Mouse (Mus musculus) T-helper 17 cell (primary cell): ENCODE measurements around the gene Traf2.

Experiments
- in situ Hi-C, 2 experiments: fragments of 300-600 bp; cut with MboI, MseI; formaldehyde crosslinking; loops; 1 replicate in 1 of 2; 2 replicates in 1 of 2; pipeline ENCODE4 v1.15.1; 2025; ENCODE audit warnings: high pct_unique_total_duplicates in 2 of 2

Traf2 gene

GRCm38 (mm10) chr2:25549021-25549991 lies 2.6 kb upstream of the Traf2 start:
- in situ Hi-C loops = loop anchor here in 1 of 2 experiments (5.0 kb wide), 1 partner anchor 87 kb away; the partner anchor contains the start of gene Paxx

DNA sequence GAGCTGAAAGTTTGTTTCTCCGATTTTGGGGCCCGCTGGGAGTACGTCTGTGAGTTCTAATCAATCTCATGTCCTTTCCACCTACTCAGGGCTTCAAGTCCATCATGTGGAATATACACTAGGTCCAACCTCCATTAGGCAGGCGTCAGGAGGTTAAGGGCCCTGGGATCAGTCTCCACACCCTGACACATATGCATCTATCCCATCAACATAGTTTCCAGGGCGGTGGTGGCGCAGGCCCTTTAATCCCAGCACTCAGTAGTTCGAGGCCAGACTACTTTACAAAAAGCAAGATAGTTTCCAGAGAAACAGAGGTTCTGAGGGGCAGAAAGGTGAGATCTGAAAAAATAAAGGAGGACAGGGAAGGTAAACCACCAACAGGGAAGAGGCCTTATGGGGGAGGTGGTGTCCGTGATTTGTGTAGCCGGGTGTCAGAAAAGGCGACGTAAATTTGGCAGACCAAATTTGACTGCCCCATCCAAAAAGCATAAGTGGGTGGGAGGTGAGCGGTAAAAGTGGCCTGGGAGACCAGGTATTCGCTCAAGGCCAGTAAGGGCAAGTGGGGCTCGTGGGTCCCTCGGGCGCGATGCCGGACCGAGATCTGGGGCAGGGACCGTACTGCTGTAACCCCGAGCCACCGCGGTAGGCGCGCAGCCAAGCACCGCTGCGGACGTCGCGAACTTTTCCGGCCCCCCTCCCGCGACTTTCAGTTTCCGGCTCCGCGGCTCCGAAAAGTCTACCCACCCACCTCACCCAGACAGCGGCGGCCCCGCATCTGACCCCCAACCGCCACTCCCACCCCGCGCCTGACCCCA lies 537 bp downstream of the Traf2 start:
- in situ Hi-C loops = loop anchor here in 1 of 2 experiments (5.0 kb wide), 1 partner anchor 84 kb away; the partner anchor contains the start of gene Paxx

DNA sequence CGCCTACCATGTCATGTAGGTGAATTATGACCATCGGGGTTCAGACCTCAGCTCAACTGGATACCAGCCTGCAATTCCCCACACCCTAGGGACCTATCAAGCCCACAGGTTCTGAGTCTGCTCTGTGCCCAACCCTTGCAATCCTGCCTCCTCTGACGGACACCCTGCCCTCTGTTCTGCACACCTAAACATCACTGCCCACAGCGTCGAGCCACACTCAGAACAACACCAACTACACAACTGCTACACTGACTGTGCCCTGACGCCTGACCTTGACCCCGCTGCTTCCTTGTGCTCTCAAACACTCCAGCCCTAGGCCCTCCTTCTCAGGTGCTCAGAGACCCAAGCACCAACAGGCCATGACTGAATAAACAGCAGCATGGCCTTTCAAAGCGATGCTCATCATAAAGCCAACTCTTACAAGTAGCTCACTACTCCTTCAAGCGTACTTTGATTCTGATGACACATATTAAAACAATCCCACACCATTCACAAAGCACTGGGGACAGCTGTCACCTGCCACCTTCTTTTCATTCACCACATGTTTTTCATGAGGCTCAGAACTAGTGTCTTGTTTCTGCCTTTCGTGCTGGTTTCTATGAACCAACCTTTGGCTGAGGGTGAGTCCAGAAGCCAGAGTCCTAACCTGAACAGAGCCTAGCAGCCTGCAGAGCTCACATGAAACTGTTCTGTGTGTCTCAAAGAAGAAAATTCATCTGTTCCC lies 4.9 kb downstream of the Traf2 start:
- in situ Hi-C loops = no loop called here

DNA sequence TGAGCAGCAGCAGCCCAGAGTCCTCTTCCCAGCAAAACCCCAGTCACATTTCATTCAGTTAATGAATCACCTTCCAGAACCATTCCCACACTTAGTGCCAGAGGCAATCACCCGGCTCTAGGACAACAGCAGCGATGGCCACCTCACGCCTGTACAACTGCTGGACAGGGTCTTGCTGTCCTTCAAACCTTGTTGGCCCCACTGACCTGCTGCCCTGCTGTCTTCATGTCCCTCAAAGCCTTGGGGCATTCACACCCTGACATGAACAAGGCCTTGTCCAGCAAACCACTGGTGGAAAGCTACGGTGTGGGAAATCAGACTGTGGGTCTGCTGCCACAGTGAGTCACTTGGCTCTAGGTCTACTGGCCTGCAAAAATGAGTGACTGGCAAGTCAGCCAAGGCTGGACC lies 6.2 kb downstream of the Traf2 start:
- in situ Hi-C loops = no loop called here

- in situ Hi-C loops = no loop called here
These were observed 10.2 kb downstream of the Traf2 start for GRCm38 (mm10) chr2:25536531-25536930.

- in situ Hi-C loops = no loop called here
These were observed 11.9 kb downstream of the Traf2 start for GRCm38 (mm10) chr2:25534866-25535182.

DNA sequence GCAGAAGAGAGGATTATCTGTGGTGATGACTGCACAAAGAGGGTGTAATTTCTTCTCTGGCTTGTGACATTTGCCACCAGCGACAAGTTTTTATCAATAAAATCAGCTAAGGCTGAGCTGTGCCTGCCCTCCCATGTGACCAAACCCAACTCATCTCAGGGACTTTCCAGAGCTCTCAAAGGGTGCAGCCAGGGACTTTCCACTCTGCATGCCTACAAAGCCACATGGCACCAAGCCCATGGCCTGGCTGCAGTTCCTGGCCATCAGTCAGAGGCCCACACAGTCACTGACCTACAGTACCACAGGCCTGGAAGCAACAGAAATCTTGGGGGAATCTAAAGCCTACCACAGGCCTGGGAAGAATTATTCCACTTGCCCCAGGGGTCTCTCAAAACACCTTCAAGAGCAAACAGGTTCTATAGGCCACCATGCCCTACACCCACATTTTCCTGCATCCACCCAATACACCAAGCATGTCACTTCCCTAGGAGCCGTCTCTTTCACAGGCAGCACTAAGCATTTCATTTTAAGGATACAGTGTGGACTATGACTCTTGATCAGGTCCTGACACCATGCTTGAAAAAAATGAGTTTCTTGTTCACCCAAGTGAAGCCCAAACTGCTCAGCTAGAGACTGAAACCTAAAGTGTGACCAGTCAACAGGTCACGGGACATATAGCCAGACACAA lies 12.4 kb downstream of the Traf2 start:
- in situ Hi-C loops = no loop called here

DNA sequence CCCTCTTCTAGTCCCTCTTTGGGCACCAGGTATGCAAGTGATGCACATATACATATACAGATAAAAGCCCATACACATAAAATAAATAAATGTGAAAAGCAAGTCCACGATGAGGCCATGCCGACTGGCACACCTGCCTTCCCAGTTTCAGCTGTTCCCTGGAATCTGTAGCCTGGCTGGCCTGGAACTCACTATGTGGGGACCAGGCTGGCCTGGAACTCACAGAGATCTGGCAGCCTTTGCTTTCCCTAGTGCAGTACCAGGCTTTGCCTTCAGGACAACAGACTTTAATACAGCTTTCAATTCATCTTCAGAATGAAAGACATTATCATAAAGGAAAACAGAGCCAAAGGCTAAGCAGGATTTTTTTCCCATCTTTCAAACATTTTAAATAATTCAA lies 13.0 kb downstream of the Traf2 start:
- in situ Hi-C loops = no loop called here

- in situ Hi-C loops = no loop called here
These were observed 20.0 kb downstream of the Traf2 start for GRCm38 (mm10) chr2:25526510-25527302.

DNA sequence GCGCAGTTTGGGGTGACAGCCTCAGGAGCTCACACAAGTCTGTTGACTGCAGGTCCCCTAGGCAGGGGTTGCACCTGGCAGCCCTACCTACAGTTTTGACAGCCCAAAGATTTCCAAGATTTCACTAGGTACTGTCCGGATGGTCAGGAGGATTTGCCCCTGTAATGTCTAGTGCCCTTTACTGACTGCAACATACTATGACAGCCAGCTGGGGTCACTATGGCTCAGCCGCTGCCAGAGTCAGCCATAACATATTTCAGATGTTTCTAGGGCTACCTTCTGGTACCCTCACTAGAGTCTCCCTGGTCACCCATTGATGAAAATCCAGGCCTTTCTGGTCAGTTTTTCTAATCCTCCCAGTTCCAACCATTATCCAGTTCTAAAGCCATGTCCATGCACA lies 36.8 kb downstream of the Traf2 start:
- in situ Hi-C loops = no loop called here

DNA sequence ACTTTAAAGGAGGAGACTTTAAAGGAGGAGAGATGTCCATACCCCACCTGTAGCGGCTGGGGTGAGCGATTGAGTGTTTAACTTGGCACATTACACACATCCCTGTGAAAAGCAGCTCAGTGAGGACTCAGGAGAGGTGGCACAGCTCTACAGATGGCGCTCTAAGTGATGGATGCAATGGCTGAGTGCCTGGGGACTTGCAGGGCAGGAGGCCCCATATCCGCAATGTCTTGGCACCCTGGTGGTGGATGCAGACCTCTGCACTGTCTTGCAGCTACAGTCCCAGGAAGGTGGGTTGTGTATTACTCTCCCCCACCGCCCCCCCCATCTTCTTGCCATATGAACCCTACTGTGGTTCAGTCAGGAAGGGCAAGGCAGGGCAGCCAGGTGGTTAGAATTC lies 39.8 kb downstream of the Traf2 start:
- in situ Hi-C loops = no loop called here

GRCm38 (mm10) chr2:25505860-25506259 lies 40.9 kb downstream of the Traf2 start:
- in situ Hi-C loops = no loop called here

DNA sequence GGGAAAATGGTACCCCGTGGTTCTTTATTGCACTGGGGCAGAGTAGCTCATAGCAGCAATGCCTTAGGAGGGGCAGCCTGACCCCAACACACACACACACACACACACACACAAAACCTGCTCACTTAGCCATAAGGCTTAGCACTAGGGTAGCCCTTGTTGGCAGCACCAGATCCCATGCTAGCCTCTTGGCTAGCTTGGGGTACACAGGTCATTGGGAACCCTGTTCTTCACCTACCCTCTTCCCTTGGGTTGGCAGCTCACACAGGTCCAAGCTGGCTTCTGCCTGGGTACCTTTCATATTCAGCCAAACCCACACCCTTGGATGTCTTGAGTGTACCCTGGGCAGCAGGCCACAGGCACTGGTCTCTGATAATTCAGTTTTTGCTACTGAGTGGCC lies 41.7 kb downstream of the Traf2 start:
- in situ Hi-C loops = loop anchor here in 1 of 2 experiments (5.0 kb wide), 1 partner anchor 72 kb away; the partner anchor contains the start of gene Phpt1

DNA sequence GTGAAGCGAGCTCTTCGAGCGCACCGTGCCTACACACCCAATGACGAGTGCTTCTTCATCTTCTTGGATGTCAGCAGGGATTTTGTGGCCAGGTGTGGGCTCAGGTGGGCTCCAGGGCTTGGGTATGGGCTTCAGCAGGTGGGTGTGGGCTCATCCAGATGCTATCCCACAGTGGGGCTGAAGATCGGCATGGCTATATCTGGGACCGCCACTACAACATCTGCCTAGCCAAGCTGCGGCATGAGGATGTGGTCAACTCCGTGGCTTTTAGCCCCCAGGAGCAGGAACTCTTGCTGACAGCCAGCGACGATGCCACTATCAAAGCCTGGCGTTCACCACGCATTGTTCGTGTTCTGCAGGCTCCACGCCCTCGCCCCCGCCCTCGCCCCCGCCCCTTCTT lies 42.2 kb downstream of the Traf2 start:
- in situ Hi-C loops = loop anchor here in 1 of 2 experiments (5.0 kb wide), 1 partner anchor 73 kb away; the partner anchor contains the start of gene Phpt1

DNA sequence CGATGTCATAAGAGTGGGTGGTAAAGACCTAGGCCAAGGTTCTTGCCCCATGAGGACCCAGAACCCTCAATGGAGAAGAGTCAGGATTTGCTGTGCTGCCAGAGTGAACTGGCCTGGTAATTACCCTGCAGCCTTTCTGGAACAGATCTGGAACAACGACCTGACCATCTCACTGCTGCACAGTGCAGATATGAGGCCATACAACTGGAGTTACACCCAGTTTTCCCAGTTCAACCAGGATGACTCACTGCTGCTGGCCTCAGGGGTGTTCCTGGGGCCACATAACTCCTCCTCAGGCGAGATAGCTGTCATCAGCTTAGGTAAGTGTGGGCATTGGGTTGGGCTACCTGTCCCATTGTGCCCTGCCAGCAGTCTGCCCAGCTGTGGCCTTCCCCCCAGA lies 44.0 kb downstream of the Traf2 start:
- in situ Hi-C loops = loop anchor here in 1 of 2 experiments (5.0 kb wide), 1 partner anchor 75 kb away; the partner anchor contains the start of gene Phpt1

DNA sequence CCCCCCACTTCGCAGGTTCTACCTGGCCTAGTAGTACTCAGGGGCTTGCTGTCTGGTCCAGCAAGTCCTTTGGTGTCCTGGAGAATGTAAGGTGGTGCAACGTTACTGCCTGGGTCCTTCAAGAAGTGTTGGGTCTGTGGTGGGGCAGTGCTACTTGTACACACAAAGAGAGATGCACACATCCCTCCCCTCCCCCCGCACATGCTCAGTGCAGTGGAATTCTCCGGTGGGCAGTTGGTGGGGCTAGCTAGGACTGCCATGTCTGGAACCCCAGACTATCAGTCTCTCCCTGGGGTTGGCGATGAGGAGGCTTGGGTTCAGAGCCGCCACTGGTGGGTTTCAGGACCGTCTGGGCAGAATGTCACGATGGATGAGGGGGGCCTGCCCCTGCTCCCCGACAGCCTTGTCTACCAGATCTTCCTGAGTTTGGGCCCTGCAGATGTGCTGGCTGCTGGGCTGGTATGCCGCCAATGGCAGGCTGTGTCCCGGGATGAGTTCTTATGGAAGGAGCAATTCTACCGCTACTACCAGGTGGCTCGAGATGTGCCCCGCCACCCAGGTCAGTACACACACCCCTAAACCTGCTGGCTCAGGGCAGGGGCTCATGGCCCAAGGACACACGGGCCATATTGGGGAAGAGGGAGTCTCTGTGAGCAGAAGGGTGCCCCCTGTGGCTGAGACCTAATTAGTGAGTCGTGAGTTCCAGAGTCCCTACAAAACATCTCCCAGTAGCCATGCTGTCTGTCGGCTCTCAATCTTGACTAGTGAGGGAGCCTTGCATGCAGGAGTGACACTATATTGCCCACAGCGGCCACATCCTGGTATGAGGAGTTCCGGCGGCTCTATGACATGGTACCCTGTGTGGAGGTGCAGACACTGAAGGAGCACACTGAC lies 44.9 kb downstream of the Traf2 start, which contains the start of gene C8g:
TSS of gene C8g (minus strand) at position 127 of the 894 bp plus-strand sequence.
- in situ Hi-C loops = loop anchor here in 1 of 2 experiments (5.0 kb wide), 1 partner anchor 75 kb away; the partner anchor contains the start of gene Phpt1

DNA sequence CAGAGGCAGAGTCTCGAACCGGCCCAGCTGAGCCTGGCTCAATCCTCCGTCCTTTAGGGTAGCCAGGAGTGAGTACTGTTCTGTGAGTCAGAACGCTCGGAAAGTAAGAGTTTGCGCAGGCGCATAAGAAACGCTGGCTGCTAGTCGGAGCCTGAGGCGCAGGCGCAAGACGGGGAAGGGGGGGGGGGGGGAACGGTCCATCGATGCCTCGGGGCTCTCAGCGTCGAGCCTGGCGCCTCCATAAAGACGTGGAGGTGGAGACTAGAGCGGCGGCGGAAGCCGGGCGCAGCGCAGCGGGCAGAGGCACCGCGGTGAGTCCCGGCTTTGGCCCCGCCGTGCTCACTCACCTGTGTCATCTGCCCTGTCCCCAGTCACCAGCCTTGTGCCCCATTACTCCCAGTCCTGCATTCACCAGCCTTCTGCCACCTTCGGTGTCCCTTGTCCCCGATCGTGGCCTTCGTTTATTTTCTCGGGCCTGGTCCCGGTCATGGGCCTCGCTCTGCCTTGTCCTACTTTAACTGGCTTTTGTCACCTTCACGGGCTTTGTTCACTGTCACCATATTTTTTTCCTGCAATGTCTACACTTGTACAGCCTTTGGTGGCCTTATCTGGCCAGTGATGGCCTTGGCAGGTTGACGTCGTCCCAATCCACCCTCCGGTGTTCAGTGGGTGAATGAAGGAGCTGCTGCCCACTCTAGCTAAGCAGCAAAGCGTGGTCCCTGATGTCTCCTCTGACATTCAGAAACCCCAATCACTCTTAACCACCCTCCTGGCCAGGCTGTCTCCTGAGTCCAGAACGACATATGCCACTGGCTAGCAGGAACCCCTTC lies 45.9 kb downstream of the Traf2 start, which contains the start of gene Fbxw5:
TSS of gene Fbxw5 (plus strand) at position 175 of the 830 bp plus-strand sequence.
- in situ Hi-C loops = loop anchor here in 1 of 2 experiments (5.0 kb wide), 1 partner anchor 77 kb away; the partner anchor contains the start of gene Phpt1
